Mouse (Mus musculus): ENCODE data around the gene Scn3b. TPM values are rescaled to one million over a fixed set of nuclear protein-coding genes. Genes with fewer than 3 reads are reported as not detected.

Gene Scn3b
- polyA plus RNA-seq, 1 experiment from 2014 or later, result 34.4 TPM

DNA sequence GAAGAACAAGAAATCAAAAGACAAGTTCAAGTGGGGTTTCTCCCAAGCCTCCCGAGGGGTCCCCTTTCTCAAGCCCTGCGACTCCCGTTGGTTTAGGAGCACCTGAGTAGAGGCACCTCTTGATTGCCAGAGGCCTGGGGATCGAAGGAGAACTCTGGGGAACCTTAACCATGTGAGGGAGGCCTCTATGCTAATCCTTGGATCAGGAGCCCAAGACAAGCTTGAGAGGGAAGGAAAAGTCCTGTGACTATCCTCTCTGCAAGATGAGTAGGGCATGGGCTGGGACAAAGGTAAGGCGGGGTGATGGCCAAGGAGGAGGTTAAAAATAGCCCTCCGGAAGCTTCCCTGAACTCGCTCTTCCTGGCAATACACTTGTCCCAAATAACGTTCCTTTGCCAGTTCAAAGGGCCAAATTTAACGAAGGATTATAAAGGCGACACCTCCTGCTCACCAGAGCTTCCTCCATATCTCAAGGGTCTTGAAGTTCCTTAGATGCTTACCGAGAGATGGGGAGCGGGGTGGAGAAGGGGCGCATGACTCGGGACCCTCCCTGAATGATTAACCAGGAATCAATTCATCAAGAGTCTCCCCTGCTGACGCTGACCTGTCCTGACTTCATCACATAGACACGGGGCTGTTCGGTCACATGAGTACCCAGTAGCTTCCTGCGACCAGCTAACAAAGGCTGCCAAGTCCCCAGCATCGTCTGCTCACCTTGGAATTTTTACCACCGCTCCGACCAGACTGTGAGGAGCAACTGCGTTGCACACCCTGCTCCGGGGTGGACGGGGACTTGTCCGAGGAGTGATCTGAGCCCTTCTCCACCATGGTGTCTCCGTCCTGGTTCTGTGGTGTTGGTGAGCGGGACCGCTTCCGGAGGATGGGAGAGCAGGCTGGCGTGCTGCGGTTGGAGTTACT lies 64.0 kb downstream of the Scn3b start:
- no peak overlapping the region for H3K27ac ChIP-seq (replicated peaks)
- H3K27me3 ChIP-seq, result no peaks in the 10 kb centered on the region
- 0 out of 2 replicates have a peak, but pooled peaks cover 2% of the 10 kb centered on the region for H3K4me1 ChIP-seq
- ATAC-seq (ENCODE audit: low FRiP score, low read depth), result no peak
- no peak overlapping the region for H3K4me2 ChIP-seq (replicated peaks)
- H3K9me3 ChIP-seq, result no peaks in the 10 kb centered on the region
- 88% methylated on average over 31 of the region's 31 CpGs for WGBS
- no peak overlapping the region for H3K4me3 ChIP-seq
- H3K36me3 ChIP-seq, result no peaks in the 10 kb centered on the region
- no peak overlapping the region for H3K9ac ChIP-seq (replicated peaks)

DNA sequence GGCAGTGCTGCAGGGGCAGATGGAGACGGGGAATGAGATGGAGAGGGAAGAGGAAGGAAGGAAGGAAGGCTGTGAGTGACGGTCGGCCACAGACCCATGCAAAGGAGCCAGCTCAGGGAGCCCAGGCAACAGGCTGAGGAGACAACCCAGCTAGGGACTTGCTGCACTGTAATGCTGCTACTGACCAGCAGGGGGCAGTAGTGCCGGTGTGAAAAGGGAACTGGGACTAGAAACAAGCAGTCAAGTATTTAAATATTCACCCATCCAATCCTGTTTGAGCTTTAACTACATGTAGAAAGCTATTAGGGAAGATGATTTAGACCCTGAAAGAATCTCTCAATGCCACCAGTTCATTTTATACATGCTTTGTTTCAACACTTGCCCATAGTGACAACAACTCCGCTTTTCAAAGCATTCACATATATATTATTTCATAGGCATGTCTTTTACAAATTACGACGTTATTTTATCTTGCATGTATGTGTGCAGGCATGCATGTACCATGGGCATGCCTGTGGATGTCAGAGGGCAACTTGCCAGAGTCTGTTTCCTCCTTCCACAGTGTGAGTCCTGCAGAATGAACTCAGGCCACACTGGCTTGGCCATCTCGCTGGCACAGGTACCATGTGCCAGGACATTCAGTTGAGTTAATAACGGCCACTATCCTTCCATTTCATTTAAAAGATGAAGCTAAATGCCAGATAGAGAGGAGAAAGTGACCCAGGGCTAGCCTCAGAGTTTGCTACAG lies 64.8 kb downstream of the Scn3b start:
- Histone ChIP-seq H3K36me3 (no peaks in the 10 kb centered on the region), H3K27me3 (no peaks in the 10 kb centered on the region), H3K9ac (replicated peaks) (no peak overlapping the region), H3K4me2 (replicated peaks) (no peak overlapping the region), H3K4me3 (no peak overlapping the region), H3K27ac (replicated peaks) (no peak overlapping the region), H3K4me1 (0 out of 2 replicates have a peak, but pooled peaks cover 2% of the 10 kb centered on the region), H3K9me3 (no peaks in the 10 kb centered on the region)
- no peak for ATAC-seq (ENCODE audit: low FRiP score, low read depth)
- 62% methylated on average over 9 of the region's 9 CpGs for WGBS

DNA sequence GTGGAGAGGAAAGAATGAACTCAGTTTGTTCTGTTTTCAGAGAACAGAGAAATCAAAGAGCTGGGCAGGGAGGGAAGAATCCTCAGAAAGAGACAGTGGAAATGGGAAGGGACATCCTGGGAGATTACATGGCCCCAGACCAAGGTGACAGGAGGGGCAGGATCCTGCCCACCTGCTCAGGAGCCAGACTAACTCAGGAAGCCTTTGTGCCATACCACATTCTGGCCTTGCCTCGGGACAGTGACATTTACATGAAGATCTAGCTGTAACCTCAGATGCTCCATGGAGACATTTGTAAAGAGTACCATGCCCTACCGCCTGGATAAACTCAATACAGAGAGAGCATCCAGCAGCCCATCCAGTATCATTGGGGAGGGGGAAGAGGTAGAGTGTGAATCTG lies 65.6 kb downstream of the Scn3b start:
- Histone ChIP-seq H3K4me1 (0 out of 2 replicates have a peak, but pooled peaks cover 2% of the 10 kb centered on the region), H3K36me3 (no peaks in the 10 kb centered on the region), H3K9me3 (no peaks in the 10 kb centered on the region), H3K9ac (replicated peaks) (no peak overlapping the region), H3K27me3 (no peaks in the 10 kb centered on the region), H3K27ac (replicated peaks) (no peak overlapping the region), H3K4me3 (no peak overlapping the region), H3K4me2 (replicated peaks) (no peak overlapping the region)
- no peak for ATAC-seq (ENCODE audit: low FRiP score, low read depth)
- 78% methylated on average over 2 of the region's 2 CpGs for WGBS

GRCm38 (mm10) chr9:40336701-40337100 lies 67.7 kb downstream of the Scn3b start:
- H3K27ac ChIP-seq (replicated peaks), result no peak overlapping the region
- ATAC-seq (ENCODE audit: low FRiP score, low read depth), result no peak
- WGBS, result 86% methylated on average over 5 of the region's 5 CpGs
- H3K9me3 ChIP-seq, result no peaks in the 10 kb centered on the region
- H3K27me3 ChIP-seq, result no peaks in the 10 kb centered on the region
- H3K4me3 ChIP-seq, result no peak overlapping the region
- no peak overlapping the region for H3K9ac ChIP-seq (replicated peaks)
- H3K36me3 ChIP-seq, result no peaks in the 10 kb centered on the region
- H3K4me2 ChIP-seq (replicated peaks), result no peak overlapping the region
- 0 out of 2 replicates have a peak, but pooled peaks cover 2% of the 10 kb centered on the region for H3K4me1 ChIP-seq

DNA sequence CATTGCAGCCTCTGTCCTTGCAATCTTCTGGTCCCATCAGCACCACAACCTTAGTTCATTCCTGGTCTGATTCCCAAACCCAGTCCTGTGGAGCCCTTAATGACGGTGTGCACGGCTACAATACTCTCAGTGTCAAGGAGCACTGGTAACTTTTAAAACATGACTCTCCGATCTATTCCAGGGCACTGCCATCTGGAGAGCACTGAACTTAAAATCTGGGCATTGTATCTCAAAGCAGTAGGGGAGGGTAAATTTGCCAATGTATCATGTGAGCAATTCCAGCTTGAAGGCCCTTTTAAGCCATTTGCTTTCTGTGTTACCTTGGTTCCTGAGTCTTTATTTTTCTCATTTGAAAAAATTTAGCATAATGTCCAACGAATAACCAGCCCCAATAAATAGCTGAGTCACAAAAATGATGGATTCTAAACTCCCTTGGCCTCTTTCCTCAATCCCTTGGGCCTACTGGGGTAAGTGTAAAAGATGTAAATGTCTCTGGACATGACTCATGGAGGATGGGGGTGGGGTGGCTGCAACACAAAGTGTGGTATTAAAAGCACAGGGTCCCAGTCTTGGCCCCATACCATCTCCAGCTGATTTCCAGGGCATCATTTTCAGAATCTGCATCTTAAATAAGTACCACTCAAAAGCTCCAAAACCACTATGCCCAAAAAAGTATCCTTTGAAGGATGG lies 68.3 kb downstream of the Scn3b start:
- 84% methylated on average over 4 of the region's 4 CpGs for WGBS
- no peak for ATAC-seq (ENCODE audit: low FRiP score, low read depth)
- no peaks in the 10 kb centered on the region for H3K9me3 ChIP-seq

GRCm38 (mm10) chr9:40339578-40339977 lies 70.6 kb downstream of the Scn3b start:
- no peak for ATAC-seq (ENCODE audit: low FRiP score, low read depth)
- Histone ChIP-seq H3K4me3 (no peak overlapping the region), H3K9ac (replicated peaks) (no peak overlapping the region), H3K27ac (replicated peaks) (no peak overlapping the region), H3K27me3 (no peaks in the 10 kb centered on the region), H3K4me2 (replicated peaks) (no peak overlapping the region), H3K36me3 (no peaks in the 10 kb centered on the region), H3K9me3 (no peaks in the 10 kb centered on the region), H3K4me1 (peaks cover 3% of the 10 kb centered on the region; the same call in 1 of the 2 replicates)
- WGBS, result 76% methylated on average over 9 of the region's 9 CpGs

More for the DNA sequence above, 68.3 kb downstream of the Scn3b start:
- H3K4me1 ChIP-seq, result 0 out of 2 replicates have a peak, but pooled peaks cover 2% of the 10 kb centered on the region
- H3K27ac ChIP-seq (replicated peaks), result no peak overlapping the region
- H3K27me3 ChIP-seq, result no peaks in the 10 kb centered on the region
- H3K4me2 ChIP-seq (replicated peaks), result no peak overlapping the region
- H3K9ac ChIP-seq (replicated peaks), result no peak overlapping the region
- no peaks in the 10 kb centered on the region for H3K36me3 ChIP-seq
- H3K4me3 ChIP-seq, result no peak overlapping the region

Other genes starting within 250 kb of the Scn3b start
- gene Olfr981, start 247.8 kb upstream of the Scn3b start, polyA plus RNA-seq (2016; fragmentation: Nextera tagmentation; extraction: Ambion mirVana), result not detected in 2 replicates
- not detected in 2 replicates for gene Olfr982, start 195.4 kb upstream of the Scn3b start, polyA plus RNA-seq (2016; fragmentation: Nextera tagmentation; extraction: Ambion mirVana)
- gene Olfr983, start 175.6 kb upstream of the Scn3b start, polyA plus RNA-seq (2016; fragmentation: Nextera tagmentation; extraction: Ambion mirVana), result not detected in 2 replicates
- not detected in 2 replicates for gene Olfr984, start 155.0 kb upstream of the Scn3b start, polyA plus RNA-seq (2016; fragmentation: Nextera tagmentation; extraction: Ambion mirVana)
- not detected in 2 replicates for gene Olfr985, start 139.0 kb upstream of the Scn3b start, polyA plus RNA-seq (2016; fragmentation: Nextera tagmentation; extraction: Ambion mirVana)
- gene Tmem225, start 121.1 kb upstream of the Scn3b start, polyA plus RNA-seq (2016; fragmentation: Nextera tagmentation; extraction: Ambion mirVana), result not detected in 2 replicates
- not detected in 2 replicates for gene Olfr986, start 88.3 kb upstream of the Scn3b start, polyA plus RNA-seq (2016; fragmentation: Nextera tagmentation; extraction: Ambion mirVana)
- gene Zfp202, start 76.9 kb upstream of the Scn3b start, polyA plus RNA-seq (2016; fragmentation: Nextera tagmentation; extraction: Ambion mirVana), result 8.4 and 9.1 TPM in 2 replicates

Measured in midbrain, embryonic 12.5 days (tissue).